Mouse (Mus musculus): Measurements from ENCODE around the gene Kif11.

GRCm38 (mm10) chr19:37455528-37455927, 79.3 kb downstream of the Kif11 start:
- TF ChIP-seq EP300 (IDR thresholded peaks at IDR 0.05; ENCODE audit: low read depth) (no peak), CTCF (IDR thresholded peaks at IDR 0.05; ENCODE audit: low read depth) (no peak)
